Mouse (Mus musculus) midbrain, embryonic 15.5 days (tissue): Measurements from ENCODE around the gene Kmt2b. TPM values are rescaled to one million over a fixed set of nuclear protein-coding genes. Genes with fewer than 3 reads are reported as not detected.

Experiments
- ATAC-seq: fragments of 200-750 bp; cut with Nextera tagmentation; replicated peaks from 2 replicates; pipeline ENCODE4 v1.8.0; 2017; ENCODE audit warnings: moderate TSS enrichment
- H3K27ac ChIP-seq: fragments of 300-500 bp; sonication (generic); 2 replicates; pipeline ENCODE4 v1.5.1; 2015; ENCODE audit warnings: mild to moderate bottlenecking, inconsistent platforms
- H3K27me3 ChIP-seq: fragments of 300-500 bp; sonication (generic); replicated peaks from 2 replicates; pipeline ENCODE4 v1.6.1; 2015; ENCODE audit warnings: inconsistent platforms
- H3K36me3 ChIP-seq: fragments of 300-500 bp; sonication (generic); replicated peaks from 2 replicates; pipeline ENCODE4 v1.6.1; 2015; ENCODE audit warnings: inconsistent platforms
- H3K4me1 ChIP-seq: fragments of 300-500 bp; sonication (generic); 2 replicates; pipeline ENCODE4 v1.6.1; 2015; ENCODE audit warnings: inconsistent platforms
- H3K4me2 ChIP-seq: fragments of 300-500 bp; sonication (generic); 2 replicates; pipeline ENCODE4 v1.6.1; 2015; ENCODE audit warnings: inconsistent platforms, mild to moderate bottlenecking, moderate library complexity
- H3K4me3 ChIP-seq: fragments of 300-500 bp; sonication (generic); 2 replicates; pipeline ENCODE4 v1.5.1; 2015; ENCODE audit warnings: mild to moderate bottlenecking, inconsistent platforms
- H3K9ac ChIP-seq: fragments of 300-500 bp; sonication (generic); 2 replicates; pipeline ENCODE4 v1.6.1; 2015; ENCODE audit warnings: mild to moderate bottlenecking, inconsistent platforms
- H3K9me3 ChIP-seq: fragments of 300-500 bp; sonication (generic); 2 replicates; pipeline ENCODE4 v1.6.1; 2016; ENCODE audit warnings: inconsistent platforms
- WGBS: fragments of 180-500 bp; shearing (Covaris S2); methylation state at CpG from one replicate; pipeline ENCODE4 v1.1.7; 2015; ENCODE audit warnings: mixed read lengths; 5-methylcytosine and 5-hydroxymethylcytosine counted together
- polyA plus RNA-seq: library from polyadenylated mRNA; unstranded; fragments of >200 nt; fragmentation: Nextera tagmentation; extraction: Ambion mirVana; gene quantifications from 2 replicates; pipeline ENCODE4 v1.2.1, GENCODE M21; 2015

Kmt2b gene
- polyA plus RNA-seq, 1 experiment from 2014 or later = 12.1 TPM

GRCm38 (mm10) chr7:30584339-30584738, 4.2 kb downstream of the Kmt2b start:
- H3K27me3 ChIP-seq = no peaks in the 10 kb centered on the region
- peaks cover 16% of the 10 kb centered on the region for H3K4me1 ChIP-seq
- WGBS = 93% methylated on average over 10 of the region's 10 CpGs
- ATAC-seq = no peak
- no peak overlapping the region for H3K27ac ChIP-seq
- H3K36me3 ChIP-seq = peaks cover 59% of the 10 kb centered on the region
- H3K4me3 ChIP-seq = no peak overlapping the region
- H3K4me2 ChIP-seq = no peak overlapping the region
- no peak overlapping the region for H3K9ac ChIP-seq
- no peaks in the 10 kb centered on the region for H3K9me3 ChIP-seq

GRCm38 (mm10) chr7:30581547-30581946, 7.0 kb downstream of the Kmt2b start:
- H3K4me1 ChIP-seq = peaks cover 3% of the 10 kb centered on the region
- H3K9ac ChIP-seq = no peak overlapping the region
- H3K27me3 ChIP-seq = no peaks in the 10 kb centered on the region
- no peak overlapping the region for H3K4me3 ChIP-seq
- no peaks in the 10 kb centered on the region for H3K9me3 ChIP-seq
- WGBS = 96% methylated on average over 16 of the region's 16 CpGs
- no peak overlapping the region for H3K27ac ChIP-seq
- ATAC-seq = no peak
- peaks cover 87% of the 10 kb centered on the region for H3K36me3 ChIP-seq
- H3K4me2 ChIP-seq = no peak overlapping the region

DNA sequence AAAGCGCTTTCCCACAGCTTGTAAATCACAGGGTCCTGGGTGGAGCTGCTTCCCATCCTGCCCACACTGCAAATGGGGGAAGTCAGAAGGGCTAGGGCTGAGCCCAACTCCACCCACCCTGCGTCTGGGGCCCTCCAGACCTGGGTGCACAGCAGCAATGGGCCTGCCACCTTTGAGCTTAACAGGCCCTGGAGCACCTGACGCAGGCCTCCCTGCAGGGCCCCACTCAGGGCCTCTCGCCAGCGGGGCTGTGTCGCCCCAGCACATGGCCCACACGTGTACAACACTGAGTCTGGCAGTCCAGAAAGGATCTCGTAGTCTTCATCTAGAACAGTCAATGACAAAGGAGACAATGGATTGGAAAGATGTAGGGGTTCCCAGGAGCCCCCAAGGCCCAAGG, 8.6 kb downstream of the Kmt2b start:
- H3K9me3 ChIP-seq = no peaks in the 10 kb centered on the region
- no peaks in the 10 kb centered on the region for H3K27me3 ChIP-seq
- H3K27ac ChIP-seq = no peak overlapping the region
- no peak overlapping the region for H3K4me2 ChIP-seq
- no peaks in the 10 kb centered on the region for H3K4me1 ChIP-seq
- ATAC-seq = no peak
- H3K4me3 ChIP-seq = no peak overlapping the region
- no peak overlapping the region for H3K9ac ChIP-seq
- WGBS = 96% methylated on average over 8 of the region's 8 CpGs
- peaks cover 92% of the 10 kb centered on the region for H3K36me3 ChIP-seq

GRCm38 (mm10) chr7:30572969-30573368, 15.6 kb downstream of the Kmt2b start:
- no peak overlapping the region for H3K27ac ChIP-seq
- WGBS = 80% methylated on average over 2 of the region's 2 CpGs
- ATAC-seq = no peak
- no peaks in the 10 kb centered on the region for H3K4me1 ChIP-seq
- no peak overlapping the region for H3K9ac ChIP-seq
- H3K9me3 ChIP-seq = no peaks in the 10 kb centered on the region
- no peak overlapping the region for H3K4me2 ChIP-seq
- no peak overlapping the region for H3K4me3 ChIP-seq
- peaks cover 95% of the 10 kb centered on the region for H3K36me3 ChIP-seq
- no peaks in the 10 kb centered on the region for H3K27me3 ChIP-seq

- H3K4me3 ChIP-seq = no peak overlapping the region
- no peak overlapping the region for H3K9ac ChIP-seq
- H3K27me3 ChIP-seq = no peaks in the 10 kb centered on the region
- 92% methylated on average over 5 of the region's 5 CpGs for WGBS
- H3K36me3 ChIP-seq = peaks cover 92% of the 10 kb centered on the region
- no peaks in the 10 kb centered on the region for H3K9me3 ChIP-seq
- no peak overlapping the region for H3K4me2 ChIP-seq
- H3K27ac ChIP-seq = no peak overlapping the region
- ATAC-seq = no peak
- no peaks in the 10 kb centered on the region for H3K4me1 ChIP-seq
These were observed 16.1 kb downstream of the Kmt2b start for GRCm38 (mm10) chr7:30572389-30572788.

GRCm38 (mm10) chr7:30567555-30567954, 21.0 kb downstream of the Kmt2b start:
- H3K27me3 ChIP-seq = no peaks in the 10 kb centered on the region
- peaks cover 9% of the 10 kb centered on the region for H3K4me1 ChIP-seq
- H3K4me2 ChIP-seq = no peak overlapping the region
- H3K36me3 ChIP-seq = peaks cover 56% of the 10 kb centered on the region
- H3K27ac ChIP-seq = no peak overlapping the region
- H3K9ac ChIP-seq = no peak overlapping the region
- no peak overlapping the region for H3K4me3 ChIP-seq
- H3K9me3 ChIP-seq = no peaks in the 10 kb centered on the region
- no peak for ATAC-seq
- WGBS = 90% methylated on average over 11 of the region's 11 CpGs

DNA sequence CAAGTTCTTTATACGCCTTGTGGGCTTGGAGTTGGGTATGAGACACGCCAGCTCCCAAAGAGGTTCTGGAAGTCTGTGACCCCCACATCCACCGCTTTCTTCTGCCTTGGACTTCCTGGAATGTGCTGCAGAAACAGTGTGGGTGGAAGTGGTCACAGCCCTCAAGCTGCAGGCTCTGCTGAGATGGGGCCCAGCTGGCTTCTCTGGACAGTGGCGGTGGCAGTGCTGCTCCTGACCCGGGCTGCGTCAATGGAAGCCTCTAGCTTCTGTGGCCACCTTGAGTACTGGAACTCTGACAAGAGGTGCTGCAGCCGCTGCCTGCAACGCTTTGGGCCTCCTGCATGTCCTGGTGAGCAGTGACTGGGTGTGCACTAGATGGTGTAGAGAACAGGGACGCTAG, 22.5 kb downstream of the Kmt2b start:
- Histone ChIP-seq H3K4me2 (no peak overlapping the region), H3K27me3 (no peaks in the 10 kb centered on the region), H3K27ac (no peak overlapping the region), H3K9me3 (no peaks in the 10 kb centered on the region), H3K4me1 (peaks cover 15% of the 10 kb centered on the region), H3K36me3 (peaks cover 43% of the 10 kb centered on the region), H3K9ac (no peak overlapping the region), H3K4me3 (no peak overlapping the region)
- WGBS = 92% methylated on average over 9 of the region's 9 CpGs
- no peak for ATAC-seq

DNA sequence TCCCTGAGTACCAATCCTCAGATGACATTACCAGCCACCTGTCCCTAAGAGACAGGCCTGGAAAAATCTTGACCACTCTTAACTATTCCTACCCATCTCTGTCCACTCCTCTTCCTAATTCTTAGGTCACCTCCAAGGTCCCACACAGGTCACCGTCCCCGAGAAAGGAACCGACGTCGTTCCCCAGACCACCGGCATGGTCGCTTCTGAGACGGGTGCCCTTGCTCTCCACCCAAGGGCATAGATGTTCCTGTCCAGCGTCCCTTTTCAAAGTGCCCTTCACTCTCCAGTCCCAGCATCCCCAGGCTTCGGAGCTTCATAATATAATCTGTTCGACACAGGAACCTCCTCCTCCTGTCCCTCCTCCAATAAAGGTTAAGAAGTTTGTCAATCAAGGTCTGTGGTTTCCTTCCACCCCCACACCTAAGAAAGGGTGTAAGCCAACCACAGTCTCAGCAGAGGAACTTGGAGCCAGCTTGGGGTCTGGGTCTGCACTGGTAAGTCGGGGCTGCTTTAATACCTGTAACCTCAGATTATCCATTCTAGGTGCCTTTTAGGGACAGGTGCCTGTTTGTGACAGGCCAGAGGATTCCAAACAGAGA, 23.5 kb downstream of the Kmt2b start, which contains the start of gene Igflr1:
Igflr1 (plus strand) TSS at position 458 of the 602 bp plus-strand sequence.
- peaks cover 19% of the 10 kb centered on the region for H3K4me1 ChIP-seq
- H3K36me3 ChIP-seq = peaks cover 34% of the 10 kb centered on the region
- ATAC-seq = no peak
- H3K4me3 ChIP-seq = no peak within 1 kb of the TSS
- H3K9me3 ChIP-seq = no peaks in the 10 kb centered on the region
- H3K9ac ChIP-seq = no peak within 1 kb of the TSS
- no peaks in the 10 kb centered on the region for H3K27me3 ChIP-seq
- H3K4me2 ChIP-seq = peak within 1 kb of the TSS; percentile 89
- 92% methylated on average over 12 of the region's 12 CpGs for WGBS
- H3K27ac ChIP-seq = no peak within 1 kb of the TSS

- H3K4me1 ChIP-seq = peaks cover 24% of the 10 kb centered on the region
- WGBS = 30% methylated on average over 6 of the region's 6 CpGs
- no peaks in the 10 kb centered on the region for H3K27me3 ChIP-seq
- H3K4me3 ChIP-seq = peak overlapping the region; percentile 95
- H3K36me3 ChIP-seq = peaks cover 22% of the 10 kb centered on the region; the same call in 1 of the 2 replicates
- H3K4me2 ChIP-seq = peak overlapping the region; percentile 89
- peak overlapping the region; percentile 84 for H3K9ac ChIP-seq
- no peak for ATAC-seq
- H3K9me3 ChIP-seq = no peaks in the 10 kb centered on the region
- H3K27ac ChIP-seq = peak overlapping the region; percentile 96
These were observed 24.6 kb downstream of the Kmt2b start for GRCm38 (mm10) chr7:30563906-30564280.

DNA sequence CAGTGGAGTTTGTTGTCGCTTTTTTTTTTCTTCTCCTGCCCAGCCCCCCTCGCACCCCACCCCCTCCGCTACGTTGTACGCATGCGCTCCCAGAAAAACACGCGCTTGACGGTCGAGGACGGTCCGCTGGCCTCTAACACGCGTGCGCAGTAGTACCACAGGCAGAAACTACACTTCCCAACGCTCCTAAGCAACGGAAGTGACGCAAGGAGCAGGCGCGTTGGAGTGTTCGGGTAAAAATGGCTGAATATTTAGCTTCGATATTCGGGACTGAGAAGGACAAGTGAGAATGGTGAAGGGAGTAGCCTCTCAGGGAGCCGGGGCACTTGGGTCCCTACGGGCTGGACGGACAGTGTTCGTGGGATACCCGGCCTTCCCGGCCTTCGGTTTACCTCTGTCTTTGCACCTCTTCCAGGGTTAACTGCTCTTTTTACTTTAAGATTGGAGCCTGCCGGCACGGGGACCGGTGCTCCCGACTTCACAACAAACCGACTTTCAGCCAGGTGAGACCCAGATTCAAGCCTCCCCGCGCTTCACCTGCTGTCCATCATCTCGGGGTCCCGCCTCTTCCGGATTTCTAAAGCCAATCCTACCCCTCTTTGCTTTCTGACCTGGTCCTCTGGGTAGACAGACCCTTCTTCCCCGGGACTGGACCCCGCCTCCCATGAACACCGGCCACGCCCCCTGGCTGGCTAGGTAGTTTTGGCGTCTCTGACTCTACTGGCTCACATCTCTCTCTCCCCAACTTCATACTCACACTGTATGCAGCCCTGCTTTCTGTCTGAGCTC, 25.2 kb downstream of the Kmt2b start, which contains the start of the genes U2af1l4, Gm49396 and Psenen:
U2af1l4 (plus strand) TSS at position 185 of the 789 bp plus-strand sequence.
Gm49396 (plus strand) TSS at position 228 of the 789 bp plus-strand sequence.
Psenen (minus strand) TSS at position 511 of the 789 bp plus-strand sequence.
- H3K27me3 ChIP-seq = no peaks in the 10 kb centered on the region
- peaks cover 16% of the 10 kb centered on the region; the same call in 1 of the 2 replicates for H3K36me3 ChIP-seq
- H3K27ac ChIP-seq = peak within 1 kb of the TSS; percentile 96
- H3K9me3 ChIP-seq = no peaks in the 10 kb centered on the region
- peak within 1 kb of the TSS; percentile 84 for H3K9ac ChIP-seq
- peaks cover 30% of the 10 kb centered on the region for H3K4me1 ChIP-seq
- H3K4me2 ChIP-seq = peak within 1 kb of the TSS; percentile 89
- WGBS = under 1% methylated on average over 45 of the region's 45 CpGs
- peak within 1 kb of the TSS; percentile 95 for H3K4me3 ChIP-seq
- peak; percentile 89 for ATAC-seq

DNA sequence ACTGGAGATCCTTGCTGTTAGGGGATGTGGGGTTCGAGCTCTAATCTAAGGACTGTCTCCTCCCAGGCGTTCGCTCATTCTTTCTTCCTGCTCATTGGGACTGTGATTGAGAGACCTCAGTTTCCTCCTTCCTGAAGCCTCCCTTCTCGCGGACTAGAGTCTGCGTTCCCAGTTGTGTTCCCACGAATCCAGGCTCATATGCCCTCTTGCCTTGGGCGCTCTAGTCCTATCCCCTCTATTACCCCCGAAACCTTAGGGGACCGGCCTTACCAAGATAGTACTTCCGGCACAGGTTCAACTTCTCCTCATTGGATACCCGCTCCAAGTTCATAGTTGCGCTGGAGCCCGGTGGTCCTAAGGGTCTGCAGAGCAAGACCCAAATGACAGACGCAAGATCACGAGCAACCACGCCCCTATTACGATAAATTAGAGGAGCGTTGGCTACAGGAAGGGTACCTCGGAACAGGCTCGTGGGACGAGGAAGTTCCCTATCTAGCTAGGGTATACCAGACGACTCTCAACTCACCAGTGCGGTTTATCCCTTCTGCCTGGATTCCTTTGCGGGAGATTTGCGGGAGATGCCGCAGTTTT, 25.9 kb downstream of the Kmt2b start:
- H3K27ac ChIP-seq = peak overlapping the region; percentile 96
- H3K4me3 ChIP-seq = peak overlapping the region; percentile 95
- H3K4me2 ChIP-seq = peak overlapping the region; percentile 89
- H3K9ac ChIP-seq = peak overlapping the region; percentile 84
- peaks cover 12% of the 10 kb centered on the region; the same call in 1 of the 2 replicates for H3K36me3 ChIP-seq
- 2% methylated on average over 27 of the region's 27 CpGs for WGBS
- no peaks in the 10 kb centered on the region for H3K27me3 ChIP-seq
- no peak for ATAC-seq
- H3K9me3 ChIP-seq = no peaks in the 10 kb centered on the region
- H3K4me1 ChIP-seq = peaks cover 35% of the 10 kb centered on the region

DNA sequence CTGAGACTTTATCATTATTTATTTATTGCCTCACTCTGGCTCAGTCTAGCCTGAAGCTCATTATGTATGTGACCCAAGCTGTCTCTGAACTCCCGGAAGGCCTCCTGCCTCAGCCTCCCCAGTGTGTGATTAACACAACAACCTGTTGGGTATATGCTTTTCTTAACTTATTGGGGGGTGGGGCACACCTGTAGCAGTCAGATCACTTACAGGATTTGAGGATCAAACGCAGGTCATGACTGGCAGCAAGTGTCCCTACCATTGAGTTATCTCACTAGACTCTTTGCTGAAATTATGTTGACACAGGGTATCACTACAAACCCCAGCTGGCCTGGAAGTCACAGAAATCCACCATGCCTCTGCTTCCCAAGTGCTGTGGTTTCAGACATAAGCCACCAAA, 28.2 kb downstream of the Kmt2b start:
- peak overlapping the region; percentile 97; the same call in 1 of the 2 replicates for H3K4me2 ChIP-seq
- H3K27me3 ChIP-seq = no peaks in the 10 kb centered on the region
- H3K9ac ChIP-seq = no peak overlapping the region
- ATAC-seq = no peak
- H3K4me1 ChIP-seq = peaks cover 35% of the 10 kb centered on the region
- peak overlapping the region; percentile 64; the same call in 1 of the 2 replicates for H3K27ac ChIP-seq
- H3K9me3 ChIP-seq = no peaks in the 10 kb centered on the region
- no peak overlapping the region for H3K4me3 ChIP-seq
- WGBS = 64% methylated on average over 2 of the region's 2 CpGs
- H3K36me3 ChIP-seq = peaks cover 18% of the 10 kb centered on the region; the same call in 1 of the 2 replicates
